Mouse (Mus musculus): ENCODE measurements around the gene Svep1.
A peak's percentile ranks its signal among the peaks of the same experiment; 100 is the strongest.

The Svep1 gene

DNA sequence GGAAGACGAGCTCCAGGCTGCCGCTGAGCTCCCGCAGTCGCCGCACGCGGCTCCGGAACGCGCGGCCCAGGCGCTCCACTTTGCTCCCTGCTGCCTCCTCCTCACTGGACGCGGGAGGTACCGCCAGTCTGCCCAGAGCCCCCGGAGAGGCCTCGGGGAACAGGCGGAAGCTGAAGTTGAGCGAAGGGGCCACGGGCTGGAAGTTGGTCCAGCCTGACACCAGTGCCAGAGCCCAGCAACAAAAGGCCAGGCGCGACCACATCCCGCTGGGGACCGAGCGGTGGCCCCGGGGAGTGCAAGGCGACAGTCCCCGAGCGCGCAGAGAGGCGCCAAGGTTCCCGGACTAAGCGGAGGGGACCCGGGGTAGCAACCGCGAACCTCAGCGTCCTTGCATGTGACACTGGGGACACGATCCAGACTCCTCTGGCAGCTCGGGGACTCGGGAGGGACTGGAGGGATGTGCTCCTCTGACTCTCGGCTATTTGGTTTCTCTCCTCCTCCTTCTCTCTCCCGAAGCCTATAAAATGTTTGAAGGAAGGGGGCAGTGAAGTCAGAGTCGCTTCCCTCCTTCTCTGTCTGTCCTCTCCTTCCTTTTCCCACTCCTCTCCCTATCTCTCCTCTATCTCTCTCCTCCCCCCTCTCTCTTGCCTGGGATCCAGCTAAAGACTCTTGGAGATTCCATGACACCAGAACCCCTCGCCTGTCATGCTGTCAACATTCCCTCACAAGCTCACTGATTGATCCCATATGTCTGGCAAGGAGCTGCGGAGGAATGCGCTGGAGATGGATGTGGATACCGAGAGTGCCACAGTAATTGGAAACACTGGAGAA lies at the start of gene Svep1:
TSS of gene Svep1 (minus strand) at position 745 of the 831 bp plus-strand sequence.
- DNase-seq (ENCODE audit: low read depth) = no peak

DNA sequence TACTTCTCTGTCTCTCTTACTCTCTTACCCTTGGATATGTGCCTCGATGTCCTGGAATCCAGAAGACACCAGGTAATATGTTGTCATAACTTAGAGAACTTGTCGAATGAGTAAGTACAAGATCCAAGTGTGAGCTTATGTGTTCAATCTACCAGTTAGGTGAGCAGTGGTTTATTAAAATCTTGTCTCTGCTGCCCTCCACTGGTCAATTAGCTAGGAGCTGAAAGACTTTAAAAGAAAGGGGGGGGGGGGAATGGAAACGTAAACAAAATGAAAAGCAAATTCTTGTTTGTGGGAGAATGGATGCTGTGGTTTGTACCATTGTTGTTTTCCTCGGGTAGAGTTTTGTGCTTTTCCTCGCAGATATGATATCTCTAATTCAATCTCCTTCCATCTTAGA lies 46.8 kb upstream of the Svep1 start:
- DNase-seq (ENCODE audit: low read depth) = peak; percentile 76

DNA sequence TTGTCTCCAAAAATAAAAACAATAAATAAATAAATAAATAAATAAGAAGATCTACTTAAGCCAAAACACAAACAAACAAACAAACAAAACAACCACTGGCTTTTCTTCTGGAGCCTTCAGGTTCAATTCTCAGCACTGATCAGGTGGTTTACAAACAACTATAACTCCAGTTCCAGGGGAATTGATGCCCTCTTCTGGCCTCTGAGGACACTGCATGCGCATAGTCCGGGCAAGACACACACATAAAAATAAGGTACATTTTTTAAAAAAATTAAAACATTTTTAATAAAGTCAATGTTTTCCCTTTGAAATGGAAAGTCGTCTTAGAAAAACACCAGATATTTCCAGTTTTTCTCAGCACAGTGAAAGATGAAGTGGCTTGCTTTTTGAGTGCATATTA lies 45.7 kb upstream of the Svep1 start:
- DNase-seq (ENCODE audit: low read depth) = peak; percentile 24

DNA sequence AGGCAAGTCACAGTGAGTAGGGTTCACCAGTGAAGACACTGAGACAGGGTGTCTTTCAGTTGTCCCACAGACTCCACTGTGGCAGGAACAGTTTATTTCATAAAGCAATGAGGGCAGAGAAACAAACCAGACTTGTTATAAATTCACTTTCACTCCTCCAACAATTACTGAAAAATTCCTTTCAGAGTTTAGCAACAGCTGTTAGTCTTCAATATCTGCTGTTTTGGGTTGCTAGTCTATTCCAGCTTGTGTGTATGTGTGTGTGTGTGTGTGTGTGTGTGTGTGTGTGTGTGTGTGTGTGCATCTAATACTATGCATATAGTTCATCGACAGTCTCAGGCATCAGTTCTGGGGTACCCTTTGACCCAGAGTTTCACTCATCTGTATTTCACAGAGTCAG lies 38.9 kb upstream of the Svep1 start:
- DNase-seq (ENCODE audit: low read depth) = no peak

DNA sequence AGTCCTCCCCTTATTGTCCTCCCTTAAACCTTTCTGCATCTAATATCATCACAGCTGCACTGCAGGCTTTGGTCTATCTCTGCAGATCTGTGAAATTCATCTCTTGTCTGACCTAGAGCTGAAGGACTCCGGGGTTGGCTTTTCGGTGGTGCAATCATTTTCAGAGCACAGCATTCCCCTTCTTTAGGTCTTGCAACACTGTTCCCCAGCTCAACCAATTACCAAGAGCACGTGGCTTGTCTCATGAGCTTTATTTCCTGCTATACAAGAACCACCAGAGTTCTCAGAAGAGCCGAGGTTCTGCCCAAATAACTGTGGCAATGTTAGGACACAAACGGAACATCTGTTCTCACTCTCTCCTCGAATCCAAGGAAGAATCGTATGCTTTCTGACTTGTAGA lies 33.8 kb upstream of the Svep1 start:
- peak; percentile 26 for DNase-seq (ENCODE audit: low read depth)

DNA sequence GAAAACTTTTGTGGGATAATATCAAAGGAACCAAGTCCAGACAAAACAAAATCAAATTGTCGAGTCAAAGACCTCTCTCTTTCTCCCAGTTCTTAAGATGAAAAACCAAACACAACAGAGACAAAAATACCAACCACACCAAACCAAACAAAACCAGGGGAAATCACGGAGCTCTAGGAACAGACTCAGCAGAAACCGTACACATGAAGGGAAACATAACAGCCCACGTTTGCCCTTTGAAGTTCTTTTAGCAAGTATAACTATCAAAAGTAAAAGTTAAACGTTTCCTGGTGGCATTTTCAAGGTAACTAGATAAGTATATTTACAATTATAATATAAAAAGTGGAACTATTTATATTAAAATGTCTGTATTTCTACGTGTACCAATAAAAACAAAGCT lies 29.2 kb upstream of the Svep1 start:
- DNase-seq (ENCODE audit: low read depth) = no peak

DNA sequence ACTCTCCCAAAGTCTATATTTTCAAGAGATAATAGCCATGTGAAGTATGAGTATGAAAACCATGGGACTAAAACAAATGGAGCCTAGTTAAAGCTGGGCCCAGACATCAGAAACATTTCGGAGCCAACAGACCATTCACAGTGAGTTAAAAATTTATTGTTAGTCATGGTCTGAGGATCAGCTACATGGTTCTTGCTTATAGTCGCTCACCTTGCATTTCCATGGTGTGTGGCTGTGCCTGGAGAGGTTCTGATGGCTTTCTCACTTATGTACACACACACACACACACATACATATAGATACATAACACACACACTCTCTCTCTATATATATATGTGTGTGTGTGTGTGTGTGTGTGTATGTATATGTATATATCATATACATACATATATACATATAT lies 16.8 kb upstream of the Svep1 start:
- DNase-seq (ENCODE audit: low read depth) = no peak

DNA sequence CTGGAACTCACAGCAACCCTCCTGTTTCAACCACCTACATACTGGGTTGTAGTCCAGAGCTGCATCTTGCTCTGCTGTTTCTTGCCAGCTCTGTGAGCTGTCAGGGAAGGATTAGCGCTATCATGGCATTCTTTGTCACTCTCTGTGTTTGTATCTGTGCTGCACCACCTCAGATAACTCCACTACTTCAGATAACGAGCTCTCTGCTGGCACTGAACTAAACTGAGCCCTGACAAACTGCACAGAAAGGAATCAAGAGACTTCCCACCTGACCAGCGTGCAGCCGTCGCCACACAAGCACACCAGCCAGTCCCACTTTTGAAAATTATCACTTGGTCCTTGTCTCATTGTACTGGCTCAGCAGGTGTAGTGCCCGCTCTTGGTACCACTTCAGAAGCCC lies 4.7 kb upstream of the Svep1 start:
- no peak for DNase-seq (ENCODE audit: low read depth)

DNA sequence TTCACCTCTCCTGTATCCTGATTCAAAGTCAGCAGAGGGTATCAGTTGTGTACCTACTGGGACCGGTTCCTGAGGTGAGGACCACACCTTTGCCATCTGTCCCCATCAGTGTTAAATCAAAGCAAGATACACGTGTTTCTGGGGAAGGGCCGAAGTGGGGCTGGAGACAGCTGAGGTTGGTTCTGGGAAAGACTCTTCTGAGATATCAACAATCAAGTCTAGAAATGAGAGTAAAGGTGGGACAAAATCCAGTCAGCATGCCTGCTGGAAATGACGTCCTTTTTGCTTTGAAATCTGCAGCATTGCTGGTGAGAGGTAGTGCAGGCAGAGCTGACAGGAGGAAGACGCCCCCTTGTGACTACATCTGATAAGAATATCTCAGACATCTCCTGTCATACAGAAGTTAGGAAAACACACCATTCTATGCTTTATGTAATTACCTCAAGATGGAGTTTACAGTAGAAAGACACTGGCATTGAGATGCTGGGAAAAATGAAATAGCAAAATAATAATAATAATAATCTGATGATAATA lies 4.0 kb upstream of the Svep1 start:
- peak; percentile 13 for DNase-seq (ENCODE audit: low read depth)

DNA sequence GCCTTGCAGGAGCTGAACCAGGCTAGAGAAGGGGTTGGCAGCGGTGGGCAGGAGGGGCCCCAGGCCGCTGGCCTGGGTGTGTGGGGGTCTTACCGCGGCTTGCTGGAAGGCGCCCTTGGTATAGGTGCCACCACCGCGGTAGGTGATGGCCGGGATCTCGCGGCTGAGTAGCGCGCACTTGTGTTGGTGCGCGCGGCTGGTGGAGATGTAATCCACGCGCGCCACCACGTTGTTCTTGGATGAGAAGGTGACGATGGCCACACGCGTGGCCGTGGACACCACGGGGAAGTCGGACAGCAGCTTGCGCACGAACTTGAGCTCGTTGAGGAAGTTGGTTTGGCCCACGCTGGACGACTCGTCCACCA lies 927 bp downstream of the Svep1 start:
- no peak for DNase-seq (ENCODE audit: low read depth)

DNA sequence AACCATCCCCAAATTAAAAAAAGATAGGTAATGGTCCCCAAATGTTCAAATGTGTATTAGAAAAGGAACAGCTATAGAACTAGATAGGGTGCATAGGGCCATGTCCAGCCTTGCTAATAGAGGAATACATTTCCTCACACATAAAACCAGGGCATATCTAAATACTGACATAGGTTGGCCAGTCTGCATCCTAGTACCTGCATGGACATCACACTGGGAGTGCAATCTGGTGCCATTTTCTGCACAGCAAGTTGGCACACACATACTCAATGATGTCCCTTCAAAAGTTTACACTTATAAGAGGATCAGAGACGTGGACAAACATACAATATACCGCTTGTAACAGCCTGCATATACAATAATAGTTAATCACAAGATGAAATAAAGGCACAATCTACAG lies 5.0 kb downstream of the Svep1 start:
- DNase-seq (ENCODE audit: low read depth) = no peak

DNA sequence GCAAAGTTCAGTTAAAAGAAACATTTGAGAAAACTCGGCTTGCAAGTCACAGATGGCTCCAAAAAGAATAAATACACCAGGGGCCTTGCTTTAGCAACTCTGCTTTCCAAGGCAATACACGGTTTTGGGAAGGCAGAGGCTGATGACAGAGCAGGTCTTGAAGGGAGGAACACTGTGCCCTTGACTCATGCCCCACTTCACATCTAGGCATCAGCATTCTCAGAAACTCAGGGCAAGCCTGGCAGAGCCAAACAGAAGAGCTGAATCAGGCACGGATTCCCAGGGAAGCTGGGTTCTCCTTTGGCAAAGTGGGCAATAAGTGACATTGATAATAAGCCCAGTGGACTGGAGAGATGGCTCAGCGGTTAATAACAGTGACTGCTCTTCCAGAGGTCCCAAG lies 5.8 kb downstream of the Svep1 start:
- DNase-seq (ENCODE audit: low read depth) = no peak

DNA sequence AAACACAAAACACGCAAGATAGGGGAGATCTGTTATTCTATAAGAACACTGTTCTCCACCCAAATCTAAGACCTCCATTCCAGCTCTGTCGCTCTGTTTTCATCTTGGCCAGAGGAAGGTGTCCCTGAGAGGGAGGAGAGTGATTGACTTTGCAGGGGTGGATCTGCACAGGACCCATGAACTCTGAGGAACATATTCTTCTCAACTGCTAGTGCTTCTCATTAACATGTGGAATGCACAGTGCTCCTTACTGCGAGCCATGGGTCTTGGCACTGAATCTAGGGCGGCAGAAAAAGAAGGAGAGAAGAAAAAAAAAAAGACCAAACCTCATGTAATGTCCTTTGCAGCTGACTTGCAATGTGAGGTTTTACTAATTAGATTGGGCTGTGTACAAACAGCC lies 9.4 kb downstream of the Svep1 start:
- no peak for DNase-seq (ENCODE audit: low read depth)

DNA sequence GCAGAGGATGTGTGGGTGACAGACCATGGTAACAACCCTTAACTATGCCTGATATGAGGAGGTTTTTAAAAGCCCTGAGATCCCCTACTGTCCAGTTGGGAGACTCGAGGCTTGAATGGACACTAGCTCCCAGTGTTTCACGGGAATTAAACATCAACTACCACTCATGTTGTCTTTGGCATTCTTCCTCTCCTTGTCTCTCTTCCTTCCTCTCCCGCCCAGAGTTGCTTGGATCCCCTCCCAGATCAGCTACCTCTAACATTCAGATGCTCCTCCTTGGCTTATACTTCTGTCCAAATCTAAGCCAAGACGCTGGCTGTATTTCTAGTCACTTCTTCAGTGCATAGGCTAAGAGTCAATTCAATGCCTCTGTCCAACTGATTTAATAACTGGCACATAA lies 9.9 kb downstream of the Svep1 start:
- no peak for DNase-seq (ENCODE audit: low read depth)

DNA sequence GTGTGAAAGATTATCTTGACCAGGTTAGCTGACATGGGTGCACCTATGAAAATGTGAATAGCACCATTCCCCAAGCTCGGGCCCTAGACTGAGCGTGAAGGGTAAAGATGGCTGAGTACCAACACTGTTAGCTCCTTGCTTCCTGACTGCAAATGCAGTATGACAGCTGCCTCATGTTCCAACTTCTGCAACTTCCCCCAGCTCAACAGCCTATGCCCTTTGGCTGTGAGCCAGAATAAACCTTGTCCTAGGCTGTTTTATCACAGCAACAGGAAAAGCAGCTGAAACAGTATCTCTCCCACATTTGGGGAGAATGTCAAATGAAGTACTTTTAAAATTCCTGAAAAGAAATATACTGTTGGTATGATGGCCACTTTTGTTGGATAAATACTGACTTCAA lies 10.7 kb downstream of the Svep1 start:
- DNase-seq (ENCODE audit: low read depth) = peak; percentile 32

DNA sequence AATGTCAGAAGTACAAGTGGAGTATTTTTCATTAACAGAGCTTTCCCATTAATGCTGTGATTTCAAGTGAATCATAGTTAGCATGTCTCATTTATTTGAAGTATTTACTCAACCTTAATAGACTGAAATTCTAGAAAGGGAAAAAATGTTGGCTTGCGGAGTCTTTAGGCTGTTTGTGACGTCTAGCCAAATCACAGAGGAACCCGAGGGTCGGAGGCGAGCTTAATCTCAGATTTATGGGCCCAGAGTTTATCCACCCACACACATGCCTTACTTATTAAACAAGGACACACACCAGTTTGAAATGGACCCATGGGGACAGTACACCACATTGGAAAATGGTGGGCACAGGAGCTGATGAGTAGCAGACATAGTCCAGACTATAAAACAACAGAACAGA lies 17.4 kb downstream of the Svep1 start:
- no peak for DNase-seq (ENCODE audit: low read depth)

DNA sequence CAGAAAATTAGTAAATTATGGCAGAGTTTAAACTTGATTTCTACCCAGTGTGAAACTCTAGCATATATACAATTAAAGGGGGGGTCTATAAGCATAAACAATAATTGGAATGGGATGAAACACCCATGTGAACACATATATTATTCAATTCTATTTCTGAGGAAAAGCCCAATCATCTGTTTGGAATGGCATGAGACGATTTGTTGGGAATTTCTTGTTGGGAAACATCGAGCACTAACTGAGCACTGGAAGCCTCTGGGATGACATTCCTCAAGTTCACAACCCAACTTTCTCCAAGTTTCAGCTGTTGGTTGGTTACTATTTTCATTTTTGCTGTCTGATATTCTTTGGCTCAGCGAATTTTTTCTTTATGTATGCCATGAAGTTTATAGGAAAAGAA lies 21.3 kb downstream of the Svep1 start:
- no peak for DNase-seq (ENCODE audit: low read depth)

DNA sequence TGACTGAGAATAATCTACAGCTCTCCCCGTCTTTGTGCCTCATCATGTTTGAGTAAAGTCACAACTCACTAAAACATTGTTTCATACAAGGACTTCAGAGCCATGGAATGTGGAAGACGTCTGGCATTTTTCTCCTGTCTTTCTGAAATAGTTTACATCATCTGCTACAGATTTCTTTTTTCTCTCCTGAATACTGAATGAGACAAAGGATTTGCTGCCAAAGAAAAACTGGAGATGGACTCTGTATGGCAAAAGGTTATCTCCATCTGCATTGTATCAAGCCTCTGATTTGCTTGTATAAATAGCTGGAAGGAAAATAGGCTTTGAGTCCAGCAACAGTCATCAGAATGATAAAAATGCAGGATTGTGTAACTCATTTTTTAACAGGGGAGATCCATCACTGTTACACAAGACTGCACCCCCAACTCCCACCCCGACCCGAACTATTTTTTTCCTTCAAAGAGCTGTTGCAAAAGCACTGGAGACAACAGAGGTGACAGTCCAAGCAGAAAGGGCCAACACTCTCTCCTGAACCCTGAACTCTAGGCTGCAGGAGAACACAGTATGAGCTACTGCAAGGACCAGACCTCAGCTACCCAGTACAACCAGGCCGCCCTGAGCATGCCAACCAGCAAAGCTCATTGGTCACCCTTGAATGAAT lies 21.8 kb downstream of the Svep1 start:
- no peak for DNase-seq (ENCODE audit: low read depth)

DNA sequence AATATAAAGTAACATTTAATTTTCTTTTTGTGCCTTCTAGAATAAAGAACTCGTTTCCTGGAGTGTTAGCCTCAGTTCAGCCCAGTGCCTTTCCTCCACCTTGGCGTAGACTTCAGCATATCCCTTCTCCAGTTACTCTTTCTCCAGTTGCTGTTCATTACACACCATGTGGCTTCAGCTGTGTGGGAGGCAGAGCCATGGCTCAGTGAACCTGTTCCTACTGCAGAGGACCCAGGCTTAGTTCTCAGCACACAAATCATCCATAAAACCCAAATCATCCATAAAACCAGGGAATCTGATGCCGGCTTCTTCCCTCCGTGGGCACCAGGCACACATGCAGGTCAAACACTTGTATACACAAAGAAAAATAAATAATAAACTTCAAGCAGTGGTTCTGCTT lies 22.8 kb downstream of the Svep1 start:
- no peak for DNase-seq (ENCODE audit: low read depth)

DNA sequence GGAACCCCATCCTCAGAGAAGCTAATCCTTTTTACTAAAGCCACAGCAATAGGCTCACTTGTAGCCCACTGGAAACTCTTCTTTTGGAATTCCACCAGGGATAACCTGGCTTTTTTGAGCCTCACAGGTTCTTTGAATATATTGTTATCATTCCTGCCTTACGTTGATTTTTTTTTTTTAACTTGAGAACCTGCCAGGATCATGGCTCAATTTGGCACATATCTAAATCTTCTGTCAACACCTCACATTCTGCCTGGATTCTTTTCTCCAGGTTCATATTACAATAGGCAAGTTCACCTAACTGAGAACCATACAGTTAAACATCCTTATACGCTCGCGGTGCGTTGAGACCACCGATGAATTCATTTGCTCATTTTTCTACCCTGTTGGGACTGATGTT lies 28.2 kb downstream of the Svep1 start:
- no peak for DNase-seq (ENCODE audit: low read depth)

DNA sequence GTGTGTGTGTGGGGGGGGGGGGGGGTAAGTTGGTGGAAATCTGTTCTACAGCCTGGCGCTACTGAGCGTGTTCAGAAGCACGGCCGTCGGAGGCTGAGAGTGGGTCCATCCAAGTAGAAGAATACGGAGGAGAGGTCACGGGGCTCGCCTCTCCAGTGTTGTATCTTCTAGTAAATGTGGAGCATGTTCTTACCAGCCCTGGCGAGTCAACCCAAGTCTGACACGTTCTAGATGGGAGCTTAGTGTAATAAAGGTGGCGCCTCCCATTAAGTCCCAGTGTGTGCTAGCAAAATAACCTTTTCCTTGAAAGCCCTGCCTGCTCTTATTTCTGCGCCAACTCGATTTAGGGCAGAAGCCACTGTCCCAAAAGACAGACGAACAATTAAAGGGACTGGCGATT lies 29.4 kb downstream of the Svep1 start:
- no peak for DNase-seq (ENCODE audit: low read depth)

DNA sequence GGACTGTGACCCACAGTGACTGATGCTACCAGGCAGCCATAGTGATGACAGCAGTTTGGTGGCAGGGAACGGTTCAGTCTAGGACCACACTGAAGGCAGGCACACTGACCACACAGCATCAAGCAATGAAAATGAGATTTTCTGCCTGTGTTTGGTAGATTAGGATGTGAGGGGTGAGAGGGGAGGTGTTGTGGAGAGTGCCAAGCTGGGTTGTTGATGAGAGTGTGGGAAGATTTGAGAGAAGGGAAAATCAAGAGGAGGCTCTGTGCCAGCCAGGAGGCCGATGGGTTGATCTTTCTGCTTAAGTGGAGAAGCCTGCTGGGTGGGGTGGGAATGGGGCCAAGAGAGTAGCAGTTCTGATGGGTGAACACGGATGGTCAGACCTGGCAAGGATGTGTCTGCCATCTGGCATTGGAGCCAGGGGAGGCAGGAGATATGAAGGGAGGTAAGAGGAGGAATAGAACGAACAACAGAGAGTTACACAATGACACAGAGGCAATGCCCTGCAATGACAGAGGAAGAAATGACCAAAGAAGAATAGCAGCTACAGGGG lies 32.1 kb downstream of the Svep1 start:
- DNase-seq (ENCODE audit: low read depth) = no peak

DNA sequence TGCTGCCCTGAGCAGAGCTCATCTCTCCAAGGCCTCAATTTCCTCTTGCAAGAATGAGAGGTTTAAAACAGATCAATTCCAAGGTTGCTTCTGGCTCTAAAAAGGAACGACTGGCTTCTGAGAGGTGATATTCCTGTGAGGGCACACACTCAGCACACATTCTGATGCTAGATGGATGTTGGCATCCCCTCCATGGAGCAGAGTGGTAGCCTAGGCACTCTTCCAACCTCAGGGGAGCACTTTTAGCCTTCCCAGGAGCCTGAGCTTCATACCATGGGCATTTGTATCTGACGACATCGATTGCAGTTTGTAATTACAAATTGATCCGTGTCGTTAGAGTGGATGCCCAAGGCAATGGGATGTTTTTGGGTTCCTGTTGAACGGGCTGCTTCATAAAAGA lies 33.3 kb downstream of the Svep1 start:
- DNase-seq (ENCODE audit: low read depth) = no peak

All from 416B (cell line).